Mouse (Mus musculus): ENCODE results near the gene Gm21964. TPM values are rescaled to one million over a fixed set of nuclear protein-coding genes. Genes with fewer than 3 reads are reported as not detected.

The Gm21964 gene
- not detected in 2 replicates for polyA plus RNA-seq (2015; fragmentation: Nextera tagmentation; extraction: Ambion mirVana)

DNA sequence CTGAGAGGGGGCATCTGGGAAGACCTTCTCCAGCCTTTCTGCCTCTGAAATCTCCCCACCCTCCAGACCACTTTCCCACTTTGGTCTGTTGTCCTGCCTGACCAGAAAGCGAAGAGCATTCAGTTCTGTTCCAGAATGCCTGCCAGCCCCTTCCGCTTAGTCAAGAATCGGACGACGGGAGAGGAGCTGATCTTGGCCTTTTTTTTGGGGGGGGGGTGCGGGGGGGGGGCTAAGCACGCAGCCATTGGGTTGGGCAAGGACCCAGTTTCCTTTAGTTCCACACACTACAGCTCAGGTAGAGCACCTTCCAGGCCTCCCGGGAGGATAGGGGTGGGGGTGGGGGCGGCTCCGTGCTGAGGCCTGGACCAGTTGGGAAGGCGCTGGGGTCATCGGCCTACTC lies at the start of gene Gm21964:
Gm21964 (plus strand) TSS at position 301 of the 400 bp plus-strand sequence.
- Histone ChIP-seq H3K9ac (no peak within 1 kb of the TSS), H3K4me3 (replicated peaks) (no peak within 1 kb of the TSS), H3K36me3 (no peaks in the 10 kb centered on the region), H3K27ac (no peak within 1 kb of the TSS), H3K9me3 (no peaks in the 10 kb centered on the region), H3K27me3 (replicated peaks) (no peaks in the 10 kb centered on the region), H3K4me2 (no peak within 1 kb of the TSS), H3K4me1 (no peaks in the 10 kb centered on the region)
- 79% methylated on average over 12 of the region's 12 CpGs for WGBS
- no peak for ATAC-seq (ENCODE audit: insufficient read depth, low FRiP score, low read depth)

DNA sequence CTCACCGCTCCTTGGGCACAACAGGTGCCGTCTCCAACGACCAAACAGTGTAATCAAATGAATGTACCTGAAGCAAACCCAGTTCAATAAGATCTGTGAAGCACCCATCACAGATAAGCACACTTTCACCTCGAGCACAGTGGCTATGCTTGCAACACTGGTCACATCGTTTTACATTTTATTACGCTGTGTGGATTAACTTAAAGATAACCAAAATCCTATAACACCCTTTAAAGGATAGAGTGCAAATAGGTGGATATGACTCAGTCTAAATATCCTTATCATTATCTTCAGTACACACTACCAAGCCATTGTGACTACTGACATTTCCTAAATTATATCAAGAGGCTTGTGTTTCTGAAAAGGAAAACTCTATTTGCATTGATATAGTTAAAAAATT lies 49.8 kb upstream of the Gm21964 start:
- H3K4me1 ChIP-seq, result no peaks in the 10 kb centered on the region
- H3K4me2 ChIP-seq, result no peak overlapping the region
- H3K9ac ChIP-seq, result no peak overlapping the region
- H3K27me3 ChIP-seq (replicated peaks), result no peaks in the 10 kb centered on the region
- no peak overlapping the region for H3K4me3 ChIP-seq (replicated peaks)
- no peak overlapping the region for H3K27ac ChIP-seq
- ATAC-seq (ENCODE audit: insufficient read depth, low FRiP score, low read depth), result peak; percentile 60; the same call in 1 of the 2 replicates
- no peaks in the 10 kb centered on the region for H3K9me3 ChIP-seq
- no peaks in the 10 kb centered on the region for H3K36me3 ChIP-seq
- 65% methylated on average over 6 of the region's 6 CpGs for WGBS

DNA sequence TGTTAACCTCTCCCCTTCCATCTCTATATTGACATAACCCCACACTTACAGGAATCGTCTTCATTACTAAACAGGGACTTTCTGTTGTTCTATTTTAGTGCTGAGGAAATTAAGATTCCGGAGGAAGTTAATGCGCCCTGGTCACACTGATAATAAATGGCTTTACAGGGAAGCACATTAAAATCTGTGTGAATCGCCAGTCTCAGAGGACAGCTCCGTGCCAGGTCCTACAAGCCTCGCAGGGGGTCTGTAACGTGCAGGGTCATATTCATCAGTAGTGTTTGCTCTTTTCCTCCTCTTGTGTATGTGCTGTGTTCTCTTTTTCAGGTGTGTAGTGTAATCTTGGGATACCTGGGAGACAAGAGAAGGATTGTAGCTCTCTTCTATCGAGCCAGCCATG lies 42.8 kb upstream of the Gm21964 start:
- H3K27me3 ChIP-seq (replicated peaks), result no peaks in the 10 kb centered on the region
- H3K36me3 ChIP-seq, result no peaks in the 10 kb centered on the region
- no peaks in the 10 kb centered on the region for H3K9me3 ChIP-seq
- H3K4me3 ChIP-seq (replicated peaks), result no peak overlapping the region
- ATAC-seq (ENCODE audit: insufficient read depth, low FRiP score, low read depth), result no peak
- H3K9ac ChIP-seq, result no peak overlapping the region
- H3K4me1 ChIP-seq, result no peaks in the 10 kb centered on the region
- H3K27ac ChIP-seq, result no peak overlapping the region
- no peak overlapping the region for H3K4me2 ChIP-seq
- WGBS, result 64% methylated on average over 8 of the region's 8 CpGs

DNA sequence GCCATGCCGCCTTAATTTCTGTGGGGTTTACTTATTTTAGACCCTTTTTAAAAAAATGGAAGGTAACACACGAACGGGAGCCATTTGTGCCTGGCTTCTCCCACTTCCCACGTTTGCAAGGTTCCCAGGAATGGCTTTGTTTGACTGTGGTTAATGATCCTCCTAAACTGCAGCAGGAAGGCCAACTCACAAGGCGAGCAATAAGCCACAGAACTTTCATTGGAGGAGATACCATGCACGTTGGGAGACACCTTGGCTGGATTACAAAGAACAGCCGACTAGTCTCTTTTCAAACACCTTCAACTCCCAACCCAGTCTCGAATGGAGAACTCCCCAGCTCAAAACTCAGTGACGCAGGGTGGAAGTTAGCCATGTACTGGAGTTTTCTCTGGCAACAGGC lies 36.8 kb upstream of the Gm21964 start:
- 62% methylated on average over 9 of the region's 9 CpGs for WGBS
- Histone ChIP-seq H3K4me2 (no peak overlapping the region), H3K27me3 (replicated peaks) (no peaks in the 10 kb centered on the region), H3K27ac (no peak overlapping the region), H3K9me3 (no peaks in the 10 kb centered on the region), H3K4me3 (replicated peaks) (no peak overlapping the region), H3K9ac (no peak overlapping the region), H3K36me3 (no peaks in the 10 kb centered on the region), H3K4me1 (no peaks in the 10 kb centered on the region)
- ATAC-seq (ENCODE audit: insufficient read depth, low FRiP score, low read depth), result no peak

DNA sequence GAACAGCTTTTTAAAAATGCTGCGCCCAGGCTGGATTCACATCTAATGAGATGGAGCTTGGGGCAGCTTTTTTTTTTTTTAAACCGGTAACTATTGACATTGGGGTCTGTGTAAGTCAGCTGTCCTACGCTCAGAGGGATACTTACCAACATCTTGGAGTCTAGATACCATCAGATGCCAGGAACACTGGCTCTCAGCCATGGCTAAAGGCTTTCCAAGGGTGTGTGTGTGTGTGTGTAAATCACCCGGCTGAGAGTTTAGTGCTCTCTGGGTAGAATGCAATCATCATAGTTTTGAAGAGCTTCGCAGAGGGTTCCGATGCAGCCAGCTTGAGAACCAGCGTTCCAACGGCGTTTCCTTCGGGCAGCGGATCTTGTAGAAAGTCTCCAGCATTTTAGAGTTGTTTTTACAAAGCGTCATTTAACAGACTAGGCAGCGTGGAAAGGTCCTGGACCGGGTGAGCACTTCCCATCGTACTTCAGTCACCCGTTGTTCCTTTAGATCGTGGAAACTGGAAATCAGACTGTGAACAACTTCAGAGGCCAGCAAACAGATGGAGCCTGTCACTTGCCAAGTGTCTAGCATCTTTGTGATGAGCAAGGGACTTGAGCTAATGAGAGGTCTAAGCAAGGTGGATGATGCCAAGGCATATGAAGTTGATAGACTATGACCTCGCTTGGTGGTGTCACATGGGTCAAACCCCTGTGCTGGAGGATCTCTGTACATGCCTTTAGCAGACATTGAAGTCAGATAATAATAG lies 36.2 kb upstream of the Gm21964 start:
- Histone ChIP-seq H3K9ac (no peak overlapping the region), H3K36me3 (no peaks in the 10 kb centered on the region), H3K4me2 (no peak overlapping the region), H3K4me1 (no peaks in the 10 kb centered on the region), H3K9me3 (no peaks in the 10 kb centered on the region), H3K27ac (no peak overlapping the region), H3K27me3 (replicated peaks) (no peaks in the 10 kb centered on the region), H3K4me3 (replicated peaks) (no peak overlapping the region)
- WGBS, result 89% methylated on average over 18 of the region's 18 CpGs
- no peak for ATAC-seq (ENCODE audit: insufficient read depth, low FRiP score, low read depth)

DNA sequence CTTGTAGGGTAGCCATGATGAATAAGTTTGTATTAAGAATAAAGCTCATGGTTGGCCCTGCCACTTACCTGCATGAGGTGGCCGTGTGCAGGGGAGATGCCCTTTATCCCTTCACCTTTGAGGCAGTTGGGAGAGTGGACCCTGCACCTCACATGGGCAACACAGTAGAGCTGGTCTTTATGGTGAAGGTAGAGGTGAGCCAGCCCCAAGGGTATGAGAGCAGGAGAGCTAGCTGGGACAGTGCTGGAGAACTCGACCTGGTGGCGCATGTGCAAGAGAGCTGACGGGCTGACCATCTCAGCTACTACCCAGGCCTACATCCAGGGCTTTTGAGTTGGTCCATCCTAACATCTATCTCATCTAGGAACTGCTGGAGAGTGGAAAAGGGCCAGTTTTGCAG lies 35.3 kb upstream of the Gm21964 start:
- H3K4me1 ChIP-seq, result no peaks in the 10 kb centered on the region
- H3K9ac ChIP-seq, result no peak overlapping the region
- no peak overlapping the region for H3K4me2 ChIP-seq
- no peaks in the 10 kb centered on the region for H3K9me3 ChIP-seq
- no peak overlapping the region for H3K27ac ChIP-seq
- H3K36me3 ChIP-seq, result no peaks in the 10 kb centered on the region
- H3K4me3 ChIP-seq (replicated peaks), result no peak overlapping the region
- no peak for ATAC-seq (ENCODE audit: insufficient read depth, low FRiP score, low read depth)
- H3K27me3 ChIP-seq (replicated peaks), result no peaks in the 10 kb centered on the region
- 84% methylated on average over 4 of the region's 4 CpGs for WGBS

DNA sequence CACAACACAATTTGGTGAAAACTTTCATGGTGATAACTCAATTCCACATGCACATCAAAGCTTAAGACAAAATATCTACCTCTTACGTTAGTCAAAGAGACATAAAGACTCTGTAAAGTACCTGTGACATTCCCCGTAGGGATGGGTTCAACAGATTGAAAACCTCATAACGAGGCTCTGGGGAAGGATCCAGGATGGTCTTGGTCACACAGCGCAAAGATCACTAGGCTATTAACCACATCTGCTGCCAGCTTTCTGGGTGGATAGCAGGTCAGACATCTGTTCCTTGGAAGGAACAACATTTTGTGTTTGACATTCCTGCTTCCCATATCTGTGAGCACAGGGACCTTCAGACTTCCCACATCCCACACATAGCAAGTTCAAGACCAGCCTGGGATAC lies 31.3 kb upstream of the Gm21964 start:
- Histone ChIP-seq H3K4me2 (no peak overlapping the region), H3K9ac (no peak overlapping the region), H3K36me3 (no peaks in the 10 kb centered on the region), H3K27ac (no peak overlapping the region), H3K27me3 (replicated peaks) (no peaks in the 10 kb centered on the region), H3K9me3 (no peaks in the 10 kb centered on the region), H3K4me3 (replicated peaks) (no peak overlapping the region), H3K4me1 (no peaks in the 10 kb centered on the region)
- no peak for ATAC-seq (ENCODE audit: insufficient read depth, low FRiP score, low read depth)
- 85% methylated on average over 4 of the region's 4 CpGs for WGBS

DNA sequence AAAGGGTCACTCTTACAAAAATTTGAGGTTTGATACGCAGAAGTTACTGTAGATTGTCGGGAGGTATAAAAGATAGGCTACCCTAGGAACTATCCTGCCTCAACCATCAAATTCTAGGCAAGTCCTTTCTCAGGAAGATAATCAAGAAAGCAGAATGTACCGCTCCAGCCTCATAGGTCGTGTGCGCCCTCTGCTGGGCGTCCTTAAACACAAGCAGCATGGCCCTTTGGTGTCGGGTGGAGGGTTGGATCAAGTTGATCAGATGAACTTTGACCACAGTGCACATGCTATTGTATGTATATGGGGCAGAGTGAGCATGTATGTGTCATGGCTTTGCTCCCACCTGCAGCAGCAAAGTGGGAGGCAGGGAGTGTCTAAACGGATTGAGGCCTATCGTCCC lies 29.4 kb upstream of the Gm21964 start:
- H3K27me3 ChIP-seq (replicated peaks), result no peaks in the 10 kb centered on the region
- no peak overlapping the region for H3K27ac ChIP-seq
- H3K9ac ChIP-seq, result no peak overlapping the region
- no peaks in the 10 kb centered on the region for H3K9me3 ChIP-seq
- 11% methylated on average over 9 of the region's 9 CpGs for WGBS
- H3K4me1 ChIP-seq, result no peaks in the 10 kb centered on the region
- ATAC-seq (ENCODE audit: insufficient read depth, low FRiP score, low read depth), result no peak
- H3K4me3 ChIP-seq (replicated peaks), result no peak overlapping the region
- H3K4me2 ChIP-seq, result no peak overlapping the region
- no peaks in the 10 kb centered on the region for H3K36me3 ChIP-seq

DNA sequence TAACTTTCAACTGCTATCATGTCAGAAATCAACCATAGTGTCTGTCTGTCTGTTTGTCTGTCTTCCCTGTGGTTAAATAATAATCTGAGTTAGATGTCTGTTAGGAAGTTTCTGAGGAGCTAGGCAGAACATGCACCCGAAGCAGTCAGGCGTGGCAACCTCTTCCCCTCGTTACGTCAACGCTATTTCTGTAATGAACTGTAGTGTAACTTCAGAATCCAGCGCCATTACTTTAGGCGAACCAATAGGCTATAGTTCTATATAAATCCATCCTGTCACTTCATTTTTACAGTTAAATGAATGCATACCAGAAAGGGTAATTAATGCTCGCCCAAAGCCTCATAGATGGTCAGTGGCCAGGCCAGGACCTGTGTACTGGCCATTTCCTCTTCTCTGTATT lies 26.5 kb upstream of the Gm21964 start:
- no peak for ATAC-seq (ENCODE audit: insufficient read depth, low FRiP score, low read depth)
- Histone ChIP-seq H3K4me2 (no peak overlapping the region), H3K4me3 (replicated peaks) (no peak overlapping the region), H3K27me3 (replicated peaks) (no peaks in the 10 kb centered on the region), H3K36me3 (no peaks in the 10 kb centered on the region), H3K27ac (no peak overlapping the region), H3K9me3 (no peaks in the 10 kb centered on the region), H3K9ac (no peak overlapping the region), H3K4me1 (0 out of 2 replicates have a peak, but pooled peaks cover 3% of the 10 kb centered on the region)
- 75% methylated on average over 8 of the region's 8 CpGs for WGBS

DNA sequence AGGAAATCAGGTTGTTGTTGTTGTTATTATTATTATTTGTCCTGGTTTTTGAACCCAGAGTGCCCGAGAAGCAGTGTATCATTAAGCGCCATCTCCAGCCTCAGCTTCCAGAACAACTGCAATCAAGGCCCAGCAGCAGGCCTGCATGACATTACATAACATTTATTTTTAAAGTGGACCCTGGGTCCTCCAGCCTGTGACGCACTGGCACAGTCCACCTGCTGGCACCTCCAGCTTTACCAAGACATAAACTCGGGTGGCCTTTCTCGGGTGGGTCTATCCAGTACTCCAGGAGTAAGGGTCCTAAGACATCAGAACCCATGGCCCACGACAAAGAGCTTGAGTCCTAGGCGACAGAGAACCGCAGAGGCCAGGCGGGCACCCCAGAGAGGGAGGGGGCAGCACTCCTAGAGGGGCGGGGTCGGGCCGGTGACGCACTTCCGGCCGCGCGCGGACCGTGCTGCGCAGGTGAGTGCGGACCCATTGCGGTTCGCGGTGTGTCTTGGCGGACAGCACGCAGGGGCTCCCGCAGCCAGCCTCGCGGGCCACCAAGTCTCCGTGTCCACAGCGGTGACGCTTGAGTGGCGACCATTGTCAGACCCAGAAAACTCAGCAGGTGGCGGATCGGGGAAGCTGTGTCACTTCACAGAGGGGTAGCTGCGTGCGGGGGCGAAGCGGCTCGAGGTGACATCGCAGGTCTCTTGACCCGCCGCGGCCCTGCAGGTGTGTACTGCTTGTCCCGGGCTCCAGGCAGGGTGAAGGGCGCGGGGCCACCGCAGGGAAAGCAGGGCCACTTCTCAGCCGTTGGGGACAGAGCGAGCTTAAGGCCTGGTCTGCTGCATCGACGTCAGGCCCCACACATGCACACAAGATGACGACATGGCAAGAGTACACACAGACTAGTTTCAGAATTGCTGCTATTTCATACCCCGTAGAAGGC lies 21.5 kb upstream of the Gm21964 start, which contains the start of gene Zfp612:
Zfp612 (plus strand) TSS at position 465 of the 940 bp plus-strand sequence.
- peak within 1 kb of the TSS; percentile 85 for H3K4me2 ChIP-seq
- 6% methylated on average over 54 of the region's 54 CpGs for WGBS
- no peak within 1 kb of the TSS for H3K27ac ChIP-seq
- no peaks in the 10 kb centered on the region for H3K36me3 ChIP-seq
- no peaks in the 10 kb centered on the region for H3K27me3 ChIP-seq (replicated peaks)
- H3K4me1 ChIP-seq, result peaks cover 9% of the 10 kb centered on the region
- peak; percentile 90 for ATAC-seq (ENCODE audit: insufficient read depth, low FRiP score, low read depth)
- H3K4me3 ChIP-seq (replicated peaks), result peak within 1 kb of the TSS; percentile 63
- H3K9ac ChIP-seq, result peak within 1 kb of the TSS; percentile 38; the same call in 1 of the 2 replicates
- no peaks in the 10 kb centered on the region for H3K9me3 ChIP-seq

DNA sequence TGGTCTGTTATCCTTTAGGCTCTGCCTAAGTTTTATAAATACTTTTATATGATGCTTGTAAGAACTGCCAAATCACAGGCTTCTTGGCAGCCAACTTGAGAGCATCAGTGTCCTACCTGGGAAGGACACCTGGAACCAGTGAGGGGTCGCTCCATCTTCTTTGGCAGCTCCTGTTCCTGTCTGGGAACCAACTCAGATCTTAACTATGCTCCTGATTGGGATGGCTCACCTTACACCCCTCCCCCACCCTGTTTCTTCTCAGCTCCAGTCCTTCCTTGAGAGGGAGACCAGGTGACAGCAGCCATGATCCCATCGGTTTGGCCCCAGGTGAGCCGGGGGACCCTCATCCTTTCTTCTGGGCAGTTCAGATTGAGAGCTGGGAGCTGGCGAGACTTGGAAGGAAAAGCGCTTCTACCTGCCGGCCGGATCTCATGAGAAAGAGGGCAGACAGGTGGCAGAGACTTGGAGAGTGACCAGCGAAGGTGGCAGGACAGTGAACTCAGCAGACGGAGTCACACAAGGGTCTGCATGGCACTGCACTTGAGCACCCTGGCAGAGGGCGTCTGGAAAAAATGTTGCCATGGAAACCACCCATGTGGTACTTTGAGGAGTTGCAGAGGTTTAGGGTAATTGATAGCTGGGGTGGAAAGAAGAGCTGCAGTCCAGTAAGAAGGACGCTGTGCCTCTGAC lies 18.4 kb upstream of the Gm21964 start:
- 75% methylated on average over 11 of the region's 11 CpGs for WGBS
- H3K36me3 ChIP-seq, result peaks cover 15% of the 10 kb centered on the region; the same call in 1 of the 2 replicates
- H3K9me3 ChIP-seq, result no peaks in the 10 kb centered on the region
- peaks cover 9% of the 10 kb centered on the region for H3K4me1 ChIP-seq
- no peak for ATAC-seq (ENCODE audit: insufficient read depth, low FRiP score, low read depth)
- no peak overlapping the region for H3K4me3 ChIP-seq (replicated peaks)
- no peak overlapping the region for H3K4me2 ChIP-seq
- no peak overlapping the region for H3K9ac ChIP-seq
- no peaks in the 10 kb centered on the region for H3K27me3 ChIP-seq (replicated peaks)
- H3K27ac ChIP-seq, result no peak overlapping the region

Measured in stomach, embryonic 15.5 days (tissue).